Mouse (Mus musculus) monocyte, adult 5-6 weeks (primary cell): ENCODE measurements around the gene Psma3. TPM values are rescaled to one million over a fixed set of nuclear protein-coding genes. Genes with fewer than 3 reads are reported as not detected.
A peak's percentile ranks its signal among the peaks of the same experiment; 100 is the strongest.

Source experiments
- ATAC-seq: fragments of 153-309, 156-312 bp; replicated peaks from 2 replicates; pipeline ENCODE4 v1.8.0; 2017; ENCODE audit warnings: mild to moderate bottlenecking; ENCODE audit not compliant: low TSS enrichment, insufficient number of reproducible peaks, severe bottlenecking, poor library complexity, low FRiP score
- total RNA-seq: library from RNA; stranded (forward); fragments of 200-1000, 200-491, 200-594 nt; gene quantifications from 3 replicates; pipeline ENCODE4 v1.2.3, GENCODE M21; 2017

Gene Psma3
- total RNA-seq, 1 experiment from 2014 or later, result 305 TPM

DNA sequence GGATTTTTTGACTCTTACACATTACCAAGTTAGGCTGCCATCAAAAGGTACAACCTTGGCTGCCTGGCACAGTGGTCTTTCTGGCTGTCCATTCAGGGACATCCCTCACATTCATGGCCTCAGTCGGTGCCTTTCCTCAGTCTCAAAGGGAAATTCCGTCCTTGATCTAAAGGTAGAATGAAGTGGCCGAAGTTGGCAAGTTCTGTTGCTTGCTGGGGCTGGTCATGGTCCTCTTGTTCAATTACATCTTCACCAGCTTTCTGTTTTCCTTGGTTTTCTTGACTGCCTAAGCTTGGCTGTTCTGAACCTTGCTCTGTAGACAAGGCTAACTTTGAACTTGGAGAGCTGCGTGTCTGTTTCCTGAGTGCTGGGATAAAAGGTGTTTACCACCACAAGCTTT, 61.4 kb downstream of the Psma3 start:
- no peak for ATAC-seq

DNA sequence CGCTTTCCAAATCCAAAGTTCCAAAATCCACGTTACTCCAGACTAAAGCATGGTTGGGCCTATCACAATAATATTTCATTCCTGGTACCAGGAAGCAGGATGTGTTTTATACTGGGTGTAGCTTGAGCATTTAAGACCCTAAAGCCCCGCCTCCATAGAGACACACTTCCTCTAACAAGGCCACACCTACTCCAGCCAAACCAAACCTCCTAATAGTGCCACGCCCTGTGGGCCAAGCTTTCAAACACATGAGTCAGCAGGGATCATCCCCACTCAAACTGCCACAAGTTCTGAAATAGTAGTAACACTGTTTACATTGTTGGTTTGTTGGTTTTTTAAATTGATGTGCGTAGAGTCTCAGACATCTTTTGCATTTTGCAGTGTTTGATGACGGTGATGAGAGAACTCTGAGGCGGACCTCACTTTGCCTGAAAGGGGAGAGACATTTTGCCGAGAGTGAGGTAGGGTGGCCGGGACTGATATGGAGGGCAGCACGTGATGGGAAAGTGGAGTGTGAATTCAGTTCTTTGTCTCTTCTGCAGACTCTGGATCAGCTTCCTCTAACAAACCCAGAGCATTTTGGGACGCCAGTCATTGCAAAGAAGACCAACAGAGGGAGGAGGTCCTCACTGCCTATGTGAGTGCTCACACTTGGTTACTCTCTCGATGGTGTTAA, 62.4 kb downstream of the Psma3 start:
- peak; percentile 25 for ATAC-seq

DNA sequence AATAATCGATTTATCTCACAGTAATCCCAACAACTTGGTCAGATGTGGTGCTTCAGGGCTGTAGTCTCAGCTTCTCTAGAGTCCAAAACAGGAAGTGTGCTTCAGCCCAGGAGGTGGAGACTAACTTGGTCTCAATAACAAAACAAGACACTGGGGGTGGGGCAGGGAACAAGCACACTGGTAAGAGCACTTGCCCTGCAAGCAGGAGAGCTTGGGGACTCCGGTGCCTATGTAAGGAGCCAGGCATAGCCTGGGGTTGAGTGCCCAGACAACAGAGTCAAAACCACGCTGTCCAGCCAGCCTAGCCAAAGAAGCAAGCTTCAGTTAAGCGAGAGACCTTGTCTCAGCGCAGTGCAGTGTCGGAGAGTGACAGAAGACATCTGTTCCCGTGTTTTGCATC, 66.0 kb downstream of the Psma3 start:
- ATAC-seq, result peak; percentile 82

DNA sequence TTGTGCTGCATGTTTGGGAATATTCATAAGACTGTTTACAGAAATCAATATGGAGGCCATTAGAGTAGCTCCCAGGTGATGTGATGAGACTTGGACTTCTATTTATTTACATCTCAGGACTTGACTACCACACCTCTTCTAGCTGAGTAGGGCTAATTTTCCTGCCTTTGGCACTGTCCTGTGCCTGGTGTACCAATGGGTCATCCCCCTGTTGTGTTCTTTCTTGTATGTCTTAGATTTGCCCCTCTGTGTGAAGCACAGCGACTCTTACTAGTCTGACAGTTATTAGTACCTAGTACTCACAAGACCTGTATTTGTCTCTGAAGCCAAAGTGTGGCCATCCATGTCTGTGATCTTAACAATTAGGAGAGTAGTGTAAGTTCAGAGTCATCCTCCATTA, 68.0 kb downstream of the Psma3 start:
- ATAC-seq, result no peak

DNA sequence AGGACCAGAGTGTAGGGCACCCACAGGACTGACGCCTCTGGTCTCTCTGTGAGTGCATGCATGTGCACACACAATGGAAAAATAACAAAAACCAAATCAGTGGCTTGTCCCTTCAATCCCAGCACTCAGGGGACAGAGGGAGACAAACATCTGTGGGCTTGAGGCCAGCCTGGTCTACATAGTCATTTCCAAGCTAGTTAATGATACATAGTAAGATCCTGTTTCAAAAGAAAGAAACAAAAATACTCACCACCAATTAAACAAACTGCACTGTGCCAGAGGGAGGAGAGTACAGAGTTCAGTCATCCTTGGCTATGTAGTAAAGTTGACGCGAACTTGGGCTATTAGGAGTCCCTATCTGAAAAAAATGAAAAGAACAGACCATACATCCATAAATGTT, 69.2 kb downstream of the Psma3 start:
- ATAC-seq, result no peak

DNA sequence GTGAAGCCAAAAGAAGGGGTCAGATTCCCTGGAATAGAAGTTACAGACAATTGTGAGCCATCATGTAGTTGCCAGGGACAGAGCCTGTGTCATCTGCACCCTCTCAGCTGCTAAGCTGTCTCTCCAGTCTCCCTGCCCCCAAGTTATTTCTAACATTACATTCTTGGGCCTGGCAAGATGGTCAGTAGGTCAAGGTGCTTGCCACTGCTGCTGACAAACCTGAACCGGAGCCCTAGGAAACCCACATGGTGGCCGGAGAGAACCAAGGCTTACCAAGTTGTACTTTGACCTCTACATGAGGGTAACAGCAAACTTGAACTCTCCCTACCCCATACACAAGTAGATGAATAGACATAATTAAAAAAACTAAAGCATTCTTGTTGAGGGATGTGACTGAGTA, 70.1 kb downstream of the Psma3 start:
- no peak for ATAC-seq

Other genes with a start within 250 kb of the Psma3 start
- gene Frmd6, start 149.1 kb upstream of the Psma3 start, total RNA-seq, result 1.8 to 6.5 TPM (median 5.8 TPM) in 3 replicates
- 46.0 to 74.1 TPM (median 73.9 TPM) in 3 replicates for gene Actr10, start 36.8 kb upstream of the Psma3 start, total RNA-seq
- gene Arid4a, start 41.4 kb downstream of the Psma3 start, total RNA-seq, result 91.2 to 156 TPM (median 106 TPM) in 3 replicates
- not detected in 3 replicates for gene Tomm20l, start 136.8 kb downstream of the Psma3 start, total RNA-seq
- gene Timm9, start 162.1 kb downstream of the Psma3 start, total RNA-seq, result 8.5 to 17.6 TPM (median 9.9 TPM) in 3 replicates
- 4.9 to 12.1 TPM (median 5.4 TPM) in 3 replicates for gene 2700049A03Rik, start 162.2 kb downstream of the Psma3 start, total RNA-seq